Mouse (Mus musculus): ENCODE measurements at regions not wholly inside any gene's neighbourhood (a gene's known extent, or its start where the extent isn't known, plus 50 kb on each side); places are given as distances from the start of the nearest gene placed in this dataset.

DNA sequence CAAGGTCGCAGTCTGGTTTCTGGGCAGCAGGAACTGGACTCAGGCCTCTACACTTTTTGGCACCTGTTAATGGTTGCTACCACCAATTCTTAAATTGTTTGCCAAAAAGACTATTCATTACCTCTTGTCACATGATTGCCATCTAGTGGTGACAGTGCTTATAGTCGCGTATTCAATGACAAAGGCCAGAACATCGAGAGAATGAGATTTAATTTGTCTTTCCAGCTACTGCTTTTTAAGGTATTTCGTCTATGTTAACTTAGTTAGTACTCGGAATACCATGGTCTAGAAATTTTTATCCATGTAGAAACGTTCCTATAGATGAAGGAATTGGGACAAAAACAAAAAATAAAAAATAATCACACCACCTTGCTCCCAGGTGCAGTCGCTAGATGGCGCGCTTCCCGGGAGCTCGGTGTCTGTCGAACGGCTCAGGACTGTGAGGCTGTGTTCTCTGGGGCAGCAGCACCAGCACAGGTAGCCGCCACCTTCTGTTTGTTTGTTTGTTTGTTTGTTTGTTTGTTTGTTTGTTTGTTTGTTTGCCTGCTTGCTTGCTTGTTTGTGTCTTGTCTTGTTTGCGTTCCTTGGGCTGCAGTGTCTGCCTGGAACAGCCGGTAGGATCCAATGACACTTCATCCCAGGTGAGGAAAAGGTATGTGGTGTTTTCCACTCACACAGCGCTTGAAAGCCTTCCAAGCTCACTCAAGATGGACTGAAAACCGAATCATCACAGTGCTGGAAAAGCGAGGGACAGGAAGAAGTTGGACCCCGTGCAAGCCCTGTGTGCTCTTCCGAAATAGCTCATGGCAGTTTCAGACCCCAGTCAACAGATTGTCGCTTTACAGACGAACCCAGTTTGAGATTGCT is 114.5 kb downstream of the Elovl4 start:
- TF ChIP-seq POLR2A (IDR thresholded peaks at IDR 0.05; ENCODE audit: extremely low read depth, insufficient read depth, low read length) (no peak), CTCF (IDR thresholded peaks at IDR 0.05; ENCODE audit: extremely low read depth, insufficient read depth, low read length) (peak; percentile 61)
